Mouse (Mus musculus) layer of hippocampus, adult 11-12 months (tissue): ENCODE measurements at regions not wholly inside any gene's neighbourhood (a gene's known extent, or its start where the extent isn't known, plus 50 kb on each side); places are given as distances from the start of the nearest gene placed in this dataset.

Experiments used
- DNase-seq: peaks from one replicate; pipeline ENCODE4 v3.0.0; 2022; ENCODE audit warnings: low spot score

DNA sequence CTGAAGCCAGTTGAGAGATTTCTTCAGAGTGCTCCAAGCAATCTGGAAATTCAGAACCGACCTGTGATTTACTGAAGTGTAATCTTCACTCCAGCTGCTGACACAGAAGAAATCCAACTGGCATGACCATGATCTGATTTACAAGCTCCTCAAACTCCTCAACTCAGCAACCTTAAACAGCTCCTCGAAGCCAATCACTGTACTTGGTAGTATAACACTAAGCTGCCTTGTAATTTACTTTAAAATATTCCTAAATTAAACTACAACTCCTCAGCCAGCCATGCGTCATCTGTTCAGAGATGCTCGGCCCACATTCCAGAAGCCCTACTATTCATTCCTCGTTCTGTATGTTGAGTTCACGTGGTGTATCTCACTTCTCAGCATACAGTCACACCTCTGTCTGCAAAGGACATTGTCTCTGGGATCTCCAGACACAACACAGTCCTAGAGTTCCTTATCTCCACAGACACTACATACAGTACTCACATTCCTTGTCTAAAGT, 116.0 kb upstream of the Smad1 start:
- no peak for DNase-seq

- DNase-seq = no peak
These were observed 115.4 kb upstream of the Smad1 start for GRCm38 (mm10) chr8:79514655-79515278.

- DNase-seq = no peak
These were observed 109.3 kb upstream of the Smad1 start for GRCm38 (mm10) chr8:79508597-79508996.

DNA sequence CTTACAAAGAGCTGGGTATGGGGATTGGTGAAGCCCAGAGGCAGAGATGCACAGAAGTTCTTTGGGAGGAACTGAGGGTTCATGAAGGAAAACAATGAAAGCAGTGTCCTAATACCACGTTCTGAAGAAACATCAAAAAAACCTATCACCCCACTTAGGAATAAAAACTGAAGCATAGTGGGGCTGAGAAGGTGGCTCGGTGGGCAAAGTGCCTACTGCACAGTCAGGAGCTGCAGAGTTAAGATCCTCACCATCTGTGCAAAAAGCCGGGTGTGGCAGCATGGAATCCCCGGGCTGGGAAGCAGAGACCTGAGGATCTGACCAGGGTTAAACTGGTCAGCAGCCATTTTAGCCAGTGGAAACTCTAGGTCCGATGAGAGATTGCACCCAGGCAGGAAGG, 106.1 kb upstream of the Smad1 start:
- no peak for DNase-seq

DNA sequence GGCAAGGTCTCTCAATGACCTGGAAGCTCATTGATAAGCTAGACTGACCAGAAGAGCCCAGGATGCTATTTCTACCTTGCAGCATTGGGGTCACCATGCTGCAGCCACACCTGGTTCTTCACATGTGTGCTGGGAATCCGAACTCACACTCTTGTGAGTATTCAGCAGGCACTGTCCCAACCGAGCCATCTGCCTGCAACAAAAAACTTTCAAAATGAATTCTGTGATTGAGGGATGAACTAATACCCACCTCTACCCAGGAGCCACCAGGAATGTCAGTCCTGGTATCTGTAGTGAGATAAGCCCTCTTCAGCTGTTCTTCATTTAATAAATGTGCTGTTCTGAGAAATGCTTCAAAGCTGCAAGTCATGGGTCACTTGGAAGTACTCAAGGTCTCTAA, 104.6 kb upstream of the Smad1 start:
- no peak for DNase-seq

DNA sequence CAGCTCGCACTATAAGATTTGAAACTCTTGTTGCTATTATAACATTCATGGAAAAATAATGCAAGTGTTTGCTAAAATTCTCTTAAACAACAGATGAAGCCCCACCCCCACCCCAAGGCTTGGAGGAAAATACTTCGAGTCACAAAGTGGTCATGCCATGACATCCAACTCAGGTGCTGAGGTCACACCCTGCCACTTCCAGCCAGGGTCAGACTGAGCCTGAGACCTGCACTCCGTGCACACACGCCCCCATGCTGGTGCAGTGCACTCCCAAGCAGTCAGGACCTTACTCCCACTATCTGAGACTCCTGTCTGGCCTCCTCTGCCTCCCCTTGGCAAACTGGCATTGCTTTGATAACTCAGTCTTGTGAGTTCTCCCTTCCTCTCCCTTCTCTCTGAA, 102.7 kb upstream of the Smad1 start:
- DNase-seq = no peak

GRCm38 (mm10) chr8:79501238-79501637, 101.9 kb upstream of the Smad1 start:
- DNase-seq = no peak

DNA sequence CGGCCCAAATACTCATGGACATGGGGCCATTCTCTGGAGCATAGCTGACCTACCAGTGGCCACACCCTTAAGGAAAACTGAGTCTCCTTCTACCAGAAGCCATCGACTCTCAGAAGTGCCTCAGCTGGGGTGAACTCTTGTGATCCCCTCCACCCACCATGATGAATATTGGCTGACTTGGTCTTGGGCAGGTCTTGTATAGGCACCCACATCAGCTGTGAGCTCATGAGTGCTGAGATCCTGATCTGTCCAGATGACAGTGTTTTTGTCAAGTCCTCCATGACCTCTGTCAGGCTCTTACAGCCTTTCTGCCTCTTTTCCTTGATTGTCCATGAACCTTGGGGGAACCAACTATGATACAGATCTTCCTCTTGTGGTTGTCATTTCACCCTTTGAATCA, 99.9 kb upstream of the Smad1 start:
- DNase-seq = no peak

- DNase-seq = no peak
These were observed 99.3 kb upstream of the Smad1 start for GRCm38 (mm10) chr8:79498611-79499010.

DNA sequence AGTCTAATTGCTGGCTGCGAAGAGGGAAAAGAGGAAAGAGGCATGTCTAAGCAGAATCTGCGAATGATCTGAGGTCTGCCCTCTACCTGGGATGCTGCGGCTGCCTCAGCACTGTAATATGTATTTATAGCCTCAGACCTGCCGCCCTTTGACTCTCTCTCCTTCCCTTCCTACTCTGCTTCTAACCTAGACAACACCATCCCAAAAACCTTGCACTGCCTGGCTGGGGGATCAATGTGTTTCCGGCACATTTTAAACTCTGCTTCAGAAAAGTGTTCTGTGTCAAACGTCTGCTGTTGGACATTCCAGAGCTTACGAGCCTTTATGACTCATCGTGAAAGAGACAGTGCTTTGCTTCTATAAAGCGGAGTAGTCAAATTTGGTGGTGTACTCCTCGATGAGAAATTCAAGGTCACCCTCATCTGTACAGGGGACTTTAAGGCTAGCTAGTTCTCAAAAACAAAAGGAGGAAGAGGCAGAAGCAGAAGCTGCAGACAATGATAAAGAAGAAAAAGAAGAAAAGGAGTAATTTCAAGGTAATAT, 91.9 kb upstream of the Smad1 start:
- no peak for DNase-seq

DNA sequence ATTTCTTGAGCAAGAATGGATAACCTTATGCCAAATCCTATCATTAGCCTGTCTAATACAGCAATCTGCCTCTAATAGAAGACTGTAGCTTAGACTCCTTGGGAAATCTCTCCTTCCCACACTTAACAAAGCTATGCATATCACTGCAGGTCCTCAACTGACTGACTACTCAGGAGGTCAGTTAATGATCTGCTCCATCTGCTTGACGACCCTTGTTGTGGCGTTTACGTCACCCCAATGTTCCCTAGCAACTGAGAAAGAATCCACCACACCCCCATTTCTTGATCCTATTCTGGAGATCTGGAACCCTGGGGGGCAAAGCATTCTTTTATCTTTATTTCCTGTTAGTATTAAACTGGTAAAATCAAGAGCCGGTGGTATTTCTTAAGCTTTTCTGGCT, 91.4 kb upstream of the Smad1 start:
- DNase-seq = no peak

GRCm38 (mm10) chr8:79488861-79489260, 89.5 kb upstream of the Smad1 start:
- DNase-seq = peak; percentile 25

DNA sequence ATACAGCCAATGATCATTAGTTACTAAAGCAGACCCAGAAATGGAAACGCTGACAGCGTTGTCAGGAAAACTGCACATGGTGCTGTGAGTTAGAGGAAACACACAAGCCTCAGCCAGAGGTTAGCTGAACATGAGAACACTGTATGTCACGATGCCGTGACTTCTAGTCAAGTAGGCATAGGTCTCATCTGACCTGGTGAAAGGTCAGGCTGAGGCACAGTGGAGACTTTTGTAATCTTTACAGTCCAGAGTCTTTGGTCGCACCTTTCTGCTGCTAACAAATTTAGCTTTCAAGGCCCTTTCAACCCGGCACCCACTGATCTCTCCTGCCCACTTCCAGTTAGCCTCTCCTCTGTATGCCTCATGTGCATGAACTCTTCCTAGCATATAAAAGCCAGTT, 88.3 kb upstream of the Smad1 start:
- DNase-seq = no peak

GRCm38 (mm10) chr8:79479326-79479725, 80.0 kb upstream of the Smad1 start:
- no peak for DNase-seq

- no peak for DNase-seq
These were observed 76.7 kb upstream of the Smad1 start for GRCm38 (mm10) chr8:79476012-79476411.

DNA sequence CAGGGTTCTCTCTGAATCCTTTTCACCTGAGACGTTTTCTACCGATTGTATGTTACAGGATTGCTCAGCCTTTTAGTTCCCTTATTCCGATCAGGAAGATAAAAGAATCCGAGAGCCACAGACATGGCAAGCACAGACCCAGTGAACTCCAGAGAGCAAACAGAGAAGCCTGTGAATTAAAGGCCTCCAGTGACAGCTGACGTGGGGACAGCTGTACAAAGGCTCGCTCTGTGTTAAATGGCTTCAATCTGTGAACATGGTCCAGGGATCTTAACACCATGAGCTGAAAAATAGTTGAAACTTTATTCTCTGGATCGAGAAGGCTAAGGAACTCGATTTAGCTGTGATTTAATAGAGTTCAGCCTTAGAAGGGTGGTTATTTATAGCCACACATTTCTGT, 75.4 kb upstream of the Smad1 start:
- peak; percentile 6 for DNase-seq

- no peak for DNase-seq
These were observed 52.8 kb upstream of the Smad1 start for GRCm38 (mm10) chr8:79452101-79452500.

- DNase-seq = no peak
These were observed 50.1 kb upstream of the Smad1 start for GRCm38 (mm10) chr8:79449453-79449852.
